ENCODE assay signal across 8 mouse cellular contexts in genomic region chr2:19275602-19276539, GRCm38 (mm10).
A peak's percentile ranks its signal among the peaks of the same experiment; 100 is the strongest.
DNase-seq lines count a peak whose midpoint lies in the region; ATAC-seq and TF ChIP-seq lines count a peak whose summit lies in the region.

No protein-coding gene starts in this region.

- H3K9ac ChIP-seq in heart, embryonic 11.5 days (ENCODE audit: low read depth, low read length): peak overlapping the region; percentile 77
- peak overlapping the region; percentile 55 for H3K9ac ChIP-seq in kidney, embryonic 15.5 days

- TF ChIP-seq CTCF in brain, embryonic 14.5 days (IDR thresholded peaks at IDR 0.05; ENCODE audit: borderline replicate concordance, extremely low read depth, insufficient read depth, insufficient read length): peak; percentile 93

- no peaks in the 10 kb centered on the region for H3K4me1 ChIP-seq in heart, embryonic 11.5 days (ENCODE audit: control insufficient read depth, insufficient read depth, low read length)
- H3K4me1 ChIP-seq in kidney, embryonic 15.5 days: 0 out of 2 replicates have a peak, but pooled peaks cover 2% of the 10 kb centered on the region

- no peaks in the 10 kb centered on the region for H3K36me3 ChIP-seq in heart, embryonic 11.5 days (ENCODE audit: control insufficient read depth, insufficient read depth, low read length)
- H3K36me3 ChIP-seq in kidney, embryonic 15.5 days: no peaks in the 10 kb centered on the region

- peak; percentile 84 for DNase-seq in CD4-positive helper T cell, adult 2 months (ENCODE audit: low read depth, low spot score)
- DNase-seq in brain, embryonic 14.5 days (ENCODE audit: low read depth): peak; percentile 95
- DNase-seq in liver: peak; percentile 73
- peak; percentile 35 to 60 for DNase-seq in monocyte, adult 2 months (ENCODE audit: low read depth in 1 of 2, low spot score in 2 of 2)
- peak; percentile 43 to 75 for DNase-seq in spleen, postnatal 14 days (ENCODE audit: low spot score in 2 of 2)

- H3K4me3 ChIP-seq in heart, embryonic 11.5 days (ENCODE audit: low read depth, low read length): peak overlapping the region; percentile 54
- H3K4me3 ChIP-seq in kidney, embryonic 15.5 days (replicated peaks): peak overlapping the region; percentile 53

- no peaks in the 10 kb centered on the region for H3K27me3 ChIP-seq in heart, embryonic 11.5 days (ENCODE audit: control insufficient read depth, insufficient read depth, low read length)
- H3K27me3 ChIP-seq in kidney, embryonic 15.5 days: peaks cover 5% of the 10 kb centered on the region; the same call in 1 of the 2 replicates

- H3K4me2 ChIP-seq in heart, embryonic 11.5 days: peak overlapping the region; percentile 86
- peak overlapping the region; percentile 77 for H3K4me2 ChIP-seq in kidney, embryonic 15.5 days

- no peaks in the 10 kb centered on the region for H3K9me3 ChIP-seq in heart, embryonic 11.5 days (replicated peaks; ENCODE audit: control insufficient read depth, low read length)
- H3K9me3 ChIP-seq in kidney, embryonic 15.5 days (replicated peaks): no peaks in the 10 kb centered on the region

- 7% methylated on average over 25 of the region's 25 CpGs for WGBS in heart, embryonic 11.5 days (ENCODE audit: insufficient replicate concordance)
- 3% methylated on average over 25 of the region's 25 CpGs for WGBS in kidney, embryonic 15.5 days

- H3K27ac ChIP-seq in heart, embryonic 11.5 days (ENCODE audit: low read depth, low read length): no peak overlapping the region
- peak overlapping the region; percentile 88 for H3K27ac ChIP-seq in kidney, embryonic 15.5 days

- ATAC-seq in erythroblast, adult 5-6 weeks (replicated peaks; ENCODE audit: low FRiP score, poor library complexity, severe bottlenecking): peak; percentile 75
- ATAC-seq in heart, embryonic 11.5 days (replicated peaks; ENCODE audit: insufficient number of reproducible peaks, low FRiP score, low TSS enrichment): peak; percentile 26; the same call in 1 of the 2 replicates
- peak; percentile 87 for ATAC-seq in kidney, embryonic 15.5 days (replicated peaks; ENCODE audit: low FRiP score)

- no peak for TF ChIP-seq POLR2A in brain, embryonic 14.5 days (IDR thresholded peaks at IDR 0.05; ENCODE audit: borderline replicate concordance, extremely low read depth, insufficient read depth, insufficient read length, poor library complexity, severe bottlenecking)

Comparison
In these comparisons a context has a peak if more than half of its experiments do, and no peak if none do; other contexts are left out.
1. ATAC-seq: peak in every context shown above with its lines; median percentile 87 in kidney, embryonic 15.5 days; 75 in erythroblast, adult 5-6 weeks; 26 in heart, embryonic 11.5 days.